Mouse (Mus musculus): ENCODE data around the gene Slc7a1.

Slc7a1 gene

DNA sequence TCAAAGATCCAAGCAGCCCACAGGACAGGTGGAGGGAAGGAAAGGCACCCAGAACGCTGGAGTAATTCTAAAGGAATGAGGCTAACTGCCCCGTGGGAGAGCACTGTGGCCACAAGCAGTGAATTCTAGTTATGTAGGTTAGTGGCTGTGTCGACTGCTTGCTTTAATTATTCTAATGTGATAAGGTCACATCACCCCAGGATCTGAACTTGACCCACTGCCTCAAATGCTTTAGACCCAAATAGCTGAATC lies 38.0 kb downstream of the Slc7a1 start:
- no peak for TF ChIP-seq GATA4 (IDR thresholded peaks at IDR 0.05; ENCODE audit: insufficient replicate concordance, low read length)

DNA sequence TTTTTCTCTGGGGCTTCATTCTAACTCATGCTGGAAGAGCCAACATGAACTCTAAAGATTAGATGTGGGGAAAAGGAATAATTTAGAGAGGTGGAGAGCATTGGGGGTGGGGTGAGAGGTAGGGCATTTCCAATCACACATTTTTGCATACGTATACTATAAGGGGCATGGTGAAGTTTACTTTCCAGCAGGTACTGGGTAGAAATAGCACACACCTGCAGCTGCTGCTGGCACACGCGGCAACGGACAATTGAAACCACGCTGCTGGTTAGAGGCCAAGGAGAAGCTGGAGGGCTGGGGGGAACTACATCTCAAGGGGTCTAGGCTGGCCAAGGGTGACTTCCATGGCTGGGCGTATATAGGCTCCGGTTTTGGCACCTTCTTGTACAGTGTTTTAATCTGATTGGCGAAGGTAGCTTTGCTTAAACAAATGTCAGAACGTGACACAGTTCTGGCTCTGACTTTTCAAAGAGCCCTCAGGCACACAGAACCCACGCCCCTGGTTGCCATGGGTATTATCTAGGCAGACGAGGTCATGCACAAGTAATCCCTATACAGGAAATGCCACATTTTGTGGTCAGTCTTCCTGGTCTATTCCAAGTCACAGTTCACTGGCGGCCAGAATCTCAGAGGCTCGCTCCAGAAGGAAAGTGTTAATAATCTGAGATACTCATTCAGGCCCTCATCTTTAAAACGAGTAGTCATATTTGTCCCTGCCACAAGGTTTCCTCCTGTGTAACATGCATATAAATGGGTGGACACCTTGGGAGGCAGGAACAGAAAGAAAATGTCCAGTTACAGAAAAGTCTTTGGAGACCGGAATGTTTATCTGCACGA lies 38.6 kb downstream of the Slc7a1 start:
- peak; percentile 69; the same call in 1 of the 2 replicates for TF ChIP-seq GATA4 (IDR thresholded peaks at IDR 0.05; ENCODE audit: insufficient replicate concordance, low read length)

DNA sequence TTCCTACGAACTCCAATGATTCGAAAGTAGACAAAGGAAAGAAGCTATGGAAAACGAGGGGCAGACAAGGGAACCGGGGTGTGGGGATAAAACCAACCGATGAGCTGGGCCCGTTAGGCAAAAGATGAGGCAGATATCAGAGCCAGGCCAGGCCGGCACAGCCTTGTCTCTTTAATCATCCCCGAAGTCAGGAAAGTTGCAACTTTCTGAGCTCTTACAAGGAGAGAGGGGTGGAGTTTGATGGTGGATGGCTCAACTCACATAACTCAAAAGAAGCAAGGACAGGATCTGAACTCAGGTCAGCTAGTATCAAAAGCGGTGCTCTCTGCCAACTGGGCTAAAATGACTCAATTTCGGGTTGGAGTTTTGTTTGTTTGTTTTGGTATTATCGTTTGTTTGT lies 40.6 kb downstream of the Slc7a1 start:
- no peak for TF ChIP-seq GATA4 (IDR thresholded peaks at IDR 0.05; ENCODE audit: insufficient replicate concordance, low read length)

DNA sequence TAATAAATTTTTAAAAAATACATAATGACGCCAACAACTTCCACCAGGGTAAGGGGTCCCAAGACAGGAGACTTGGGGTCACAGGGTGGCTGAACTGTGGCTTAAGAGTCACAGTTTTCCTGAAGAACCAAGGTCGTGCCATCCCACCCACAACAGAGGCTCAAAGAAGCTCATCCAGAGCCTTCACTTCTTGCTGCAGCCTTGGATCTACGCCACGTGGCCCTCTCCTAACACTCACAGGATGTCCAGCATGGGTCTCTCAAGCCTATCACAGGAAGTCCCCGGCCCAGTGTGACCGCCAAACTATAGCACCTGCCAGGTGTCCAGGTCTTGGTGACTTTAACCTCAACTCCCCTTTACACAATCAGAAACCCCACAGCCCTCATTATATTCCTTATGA lies 42.5 kb downstream of the Slc7a1 start:
- no peak for TF ChIP-seq GATA4 (IDR thresholded peaks at IDR 0.05; ENCODE audit: insufficient replicate concordance, low read length)

DNA sequence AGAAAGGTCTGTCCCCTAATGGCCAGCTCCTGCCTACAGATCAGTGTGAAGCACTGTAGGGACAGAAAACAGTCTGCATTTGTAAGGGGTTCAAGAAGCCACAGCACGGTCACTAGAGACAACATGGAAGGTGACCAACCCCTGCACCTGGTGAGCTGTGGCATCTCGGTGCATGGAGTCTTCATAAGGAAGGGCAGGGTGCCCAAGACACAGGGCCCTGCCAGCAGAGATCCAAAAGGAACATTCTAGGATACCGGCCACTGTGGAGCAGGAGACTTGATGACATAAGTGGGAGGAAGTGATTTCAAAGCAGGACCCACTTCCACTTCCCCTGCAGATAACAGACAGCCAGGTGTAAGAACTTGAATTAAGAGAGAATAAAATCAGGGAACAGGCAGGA lies 43.9 kb downstream of the Slc7a1 start:
- TF ChIP-seq GATA4 (IDR thresholded peaks at IDR 0.05; ENCODE audit: insufficient replicate concordance, low read length), result no peak

DNA sequence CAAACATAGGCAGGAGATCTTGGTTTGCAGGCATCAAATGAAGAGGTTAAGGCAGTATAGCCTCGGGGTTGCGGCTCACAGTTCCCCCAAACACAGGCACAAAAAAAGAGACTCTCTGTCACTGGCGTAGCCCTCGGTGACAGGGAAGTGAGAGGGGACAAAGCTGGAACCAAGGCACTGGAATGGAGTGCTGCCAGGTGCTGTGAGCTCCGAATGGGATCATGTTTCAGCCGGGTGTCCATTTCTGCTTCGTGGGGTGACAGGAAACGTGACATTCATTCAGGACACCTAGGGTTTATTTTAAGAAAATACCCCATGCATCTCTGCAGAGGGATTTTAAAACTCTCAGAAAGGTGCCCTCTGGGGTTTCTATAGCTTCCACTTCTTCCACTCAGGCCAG lies 45.2 kb downstream of the Slc7a1 start:
- TF ChIP-seq GATA4 (IDR thresholded peaks at IDR 0.05; ENCODE audit: insufficient replicate concordance, low read length), result no peak

DNA sequence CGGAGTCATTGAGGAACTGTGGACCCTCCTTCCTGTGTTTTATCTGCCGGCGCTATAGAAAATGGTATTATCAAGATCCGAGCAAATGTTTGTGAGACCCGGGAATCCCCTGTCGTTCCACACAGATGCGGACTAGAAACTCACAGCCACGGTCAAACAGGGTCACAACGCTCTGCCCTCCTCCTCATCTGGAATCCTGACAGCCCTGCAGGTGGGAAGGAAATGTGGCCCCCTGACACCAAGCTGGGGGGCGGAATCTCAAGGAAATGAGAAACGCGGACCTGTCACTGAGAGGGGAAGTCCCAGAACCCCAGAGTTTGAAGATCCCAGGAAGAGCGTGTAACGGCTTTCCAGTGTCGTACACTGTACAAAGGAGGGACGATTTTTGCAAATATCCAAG lies 46.3 kb downstream of the Slc7a1 start:
- no peak for TF ChIP-seq GATA4 (IDR thresholded peaks at IDR 0.05; ENCODE audit: insufficient replicate concordance, low read length)

DNA sequence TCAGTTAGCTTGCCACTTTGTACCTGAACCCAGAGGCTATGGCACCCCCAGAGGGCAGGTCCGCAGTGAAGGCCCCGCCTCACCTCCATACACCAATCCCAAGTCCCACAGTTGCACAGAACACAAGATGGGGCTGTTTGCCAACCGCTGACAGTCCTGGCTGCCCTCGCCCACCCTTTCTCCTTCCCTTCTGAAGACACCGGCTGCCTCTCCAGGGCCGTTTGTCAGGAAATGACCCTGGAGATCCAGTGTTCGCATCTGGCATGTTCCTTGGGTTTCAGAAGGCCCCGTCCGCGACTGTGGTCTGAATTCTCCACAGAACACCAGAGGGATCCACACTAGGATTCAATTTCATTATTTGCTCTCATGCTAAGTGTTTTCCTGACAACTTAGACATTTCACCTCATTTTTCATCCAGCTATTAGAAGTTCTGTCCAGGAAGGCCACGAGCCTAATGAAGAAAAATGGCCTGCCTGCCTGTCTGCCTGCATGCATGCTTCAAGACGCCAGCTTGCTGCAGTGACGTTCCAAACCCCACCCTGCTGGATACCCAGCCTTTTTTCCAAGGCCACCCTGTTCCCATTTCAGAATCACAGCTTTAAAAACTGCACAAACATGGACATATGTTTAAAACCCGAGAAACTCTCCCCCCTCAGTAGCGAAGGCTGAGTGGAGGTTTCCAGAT lies 50.2 kb downstream of the Slc7a1 start:
- TF ChIP-seq GATA4 (IDR thresholded peaks at IDR 0.05; ENCODE audit: insufficient replicate concordance, low read length), result no peak

DNA sequence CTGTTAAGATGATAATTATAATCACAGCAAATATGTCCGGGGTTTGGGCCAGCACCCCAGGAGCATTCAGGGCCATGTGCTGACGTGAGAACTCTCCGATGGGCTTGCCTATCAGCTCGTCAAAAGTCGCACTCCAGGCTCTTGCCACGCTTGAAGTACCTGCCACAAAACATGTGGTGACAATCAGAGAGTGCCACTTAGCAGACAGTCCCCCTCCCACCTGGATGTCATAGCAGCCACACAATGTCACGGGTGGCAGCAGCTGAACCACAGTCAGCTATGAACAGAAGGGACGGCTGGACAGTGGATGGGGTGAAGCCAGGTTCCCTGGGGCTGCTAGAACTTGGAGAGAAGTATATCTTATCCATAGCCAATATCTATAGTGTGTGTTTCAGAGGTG lies 51.6 kb downstream of the Slc7a1 start:
- TF ChIP-seq GATA4 (IDR thresholded peaks at IDR 0.05; ENCODE audit: insufficient replicate concordance, low read length), result no peak

DNA sequence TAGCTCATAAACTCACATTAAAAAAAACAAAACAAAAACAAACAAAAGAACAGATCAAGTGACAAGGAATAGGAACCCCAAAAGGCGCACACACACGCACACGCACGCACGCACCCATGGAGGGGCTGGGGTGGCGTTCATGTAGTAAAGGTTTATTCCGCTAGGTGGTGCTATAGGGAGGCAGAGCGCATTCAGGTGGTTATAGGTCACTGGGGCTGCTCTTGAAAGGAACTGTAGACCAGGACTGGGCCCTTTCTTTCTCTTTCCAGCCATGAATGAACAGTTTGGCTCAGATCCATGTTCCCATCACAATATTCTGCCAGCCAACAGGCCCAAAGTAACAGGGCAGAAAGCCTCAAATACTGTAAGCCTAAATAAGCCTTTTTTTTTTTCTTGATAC lies 53.2 kb downstream of the Slc7a1 start:
- TF ChIP-seq GATA4 (IDR thresholded peaks at IDR 0.05; ENCODE audit: insufficient replicate concordance, low read length), result no peak

DNA sequence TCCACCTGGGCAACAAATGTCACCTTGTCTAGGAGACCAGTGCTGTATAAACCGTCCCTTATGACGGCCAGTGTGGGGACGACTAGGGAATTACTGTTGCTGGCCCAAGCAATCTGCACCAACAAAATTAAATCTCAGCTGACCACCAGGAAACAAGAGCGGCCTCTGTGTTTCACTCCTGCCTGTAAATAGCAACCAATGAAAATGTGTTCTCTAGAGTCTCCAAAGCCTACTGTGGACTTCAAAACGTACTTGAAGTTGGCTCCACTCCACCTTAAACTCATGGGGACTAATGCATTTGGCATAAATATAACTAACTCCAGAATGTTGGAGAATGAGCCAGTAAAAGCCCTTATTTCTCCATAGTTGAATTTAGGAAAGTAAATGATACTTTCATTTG lies 55.3 kb downstream of the Slc7a1 start:
- TF ChIP-seq GATA4 (IDR thresholded peaks at IDR 0.05; ENCODE audit: insufficient replicate concordance, low read length), result no peak

DNA sequence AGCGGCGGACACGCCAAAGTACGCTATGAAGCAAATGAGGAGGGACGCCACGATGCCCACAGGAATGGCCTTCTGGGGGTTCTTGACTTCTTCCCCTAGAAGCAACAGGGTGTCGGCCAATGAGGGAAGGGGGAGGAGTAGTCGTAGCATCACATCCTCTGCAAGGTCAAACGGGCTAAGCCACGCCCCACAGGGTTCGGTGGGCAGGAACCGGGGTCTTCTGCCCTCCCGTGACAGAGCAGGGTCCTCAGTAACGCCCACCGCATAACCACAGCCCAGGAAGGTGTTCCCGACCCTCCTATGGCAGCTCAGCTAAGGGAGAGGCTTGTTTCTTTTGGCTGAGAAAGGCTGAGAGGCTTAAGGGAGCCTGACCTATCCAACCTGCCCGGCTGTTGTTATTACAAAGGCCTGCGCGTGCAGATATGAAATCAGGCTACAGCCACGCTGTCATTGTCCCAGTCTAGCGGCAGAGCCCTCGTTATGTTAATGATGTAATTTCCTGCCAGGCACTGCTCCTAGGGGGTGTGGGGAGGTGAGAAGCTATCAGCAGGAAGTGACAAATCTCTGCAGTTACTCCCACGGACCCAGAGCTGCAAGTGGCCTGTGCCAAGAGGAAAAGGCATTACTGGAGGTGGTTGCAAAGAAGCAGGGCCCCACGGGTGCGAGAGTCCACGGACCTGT lies 57.5 kb downstream of the Slc7a1 start:
- TF ChIP-seq GATA4 (IDR thresholded peaks at IDR 0.05; ENCODE audit: insufficient replicate concordance, low read length), result peak; percentile 93; the same call in 1 of the 2 replicates

DNA sequence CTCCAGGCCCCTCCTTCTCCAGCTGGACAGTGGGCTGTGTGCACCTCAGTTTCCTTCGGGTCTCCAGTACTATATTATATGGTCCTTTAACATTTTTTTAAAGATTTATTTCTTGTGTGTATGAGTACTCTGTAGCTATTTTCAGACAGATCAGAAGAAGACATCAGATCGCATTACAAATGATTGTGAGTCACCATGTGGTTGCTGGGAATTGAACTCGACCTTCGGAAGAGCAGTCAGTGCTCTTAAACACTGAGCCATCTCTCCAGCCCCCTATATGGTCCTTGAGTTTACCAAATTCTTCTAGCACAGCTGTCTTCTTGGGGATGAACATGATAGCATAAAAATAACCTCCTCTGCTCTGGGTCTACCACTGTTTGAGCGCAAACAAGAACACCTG lies 60.6 kb downstream of the Slc7a1 start:
- TF ChIP-seq GATA4 (IDR thresholded peaks at IDR 0.05; ENCODE audit: insufficient replicate concordance, low read length), result no peak

DNA sequence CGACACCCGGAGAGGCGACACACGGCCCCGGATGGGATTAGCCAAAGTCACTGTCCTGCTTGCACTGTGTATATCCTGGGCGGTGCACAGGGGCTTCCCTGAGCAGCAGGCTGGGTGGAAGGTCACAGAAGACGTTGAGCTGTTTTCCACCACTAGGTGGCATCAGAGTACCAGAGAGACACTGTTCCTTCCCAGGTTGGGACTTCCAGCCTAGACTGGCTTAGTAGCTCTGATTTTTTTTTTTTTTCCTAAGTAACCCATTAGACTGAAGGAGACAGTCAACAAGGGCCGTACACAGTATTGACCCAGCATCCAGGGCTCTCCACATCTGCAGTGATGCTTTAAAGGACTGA lies 67.1 kb downstream of the Slc7a1 start:
- no peak for TF ChIP-seq GATA4 (IDR thresholded peaks at IDR 0.05; ENCODE audit: insufficient replicate concordance, low read length)

DNA sequence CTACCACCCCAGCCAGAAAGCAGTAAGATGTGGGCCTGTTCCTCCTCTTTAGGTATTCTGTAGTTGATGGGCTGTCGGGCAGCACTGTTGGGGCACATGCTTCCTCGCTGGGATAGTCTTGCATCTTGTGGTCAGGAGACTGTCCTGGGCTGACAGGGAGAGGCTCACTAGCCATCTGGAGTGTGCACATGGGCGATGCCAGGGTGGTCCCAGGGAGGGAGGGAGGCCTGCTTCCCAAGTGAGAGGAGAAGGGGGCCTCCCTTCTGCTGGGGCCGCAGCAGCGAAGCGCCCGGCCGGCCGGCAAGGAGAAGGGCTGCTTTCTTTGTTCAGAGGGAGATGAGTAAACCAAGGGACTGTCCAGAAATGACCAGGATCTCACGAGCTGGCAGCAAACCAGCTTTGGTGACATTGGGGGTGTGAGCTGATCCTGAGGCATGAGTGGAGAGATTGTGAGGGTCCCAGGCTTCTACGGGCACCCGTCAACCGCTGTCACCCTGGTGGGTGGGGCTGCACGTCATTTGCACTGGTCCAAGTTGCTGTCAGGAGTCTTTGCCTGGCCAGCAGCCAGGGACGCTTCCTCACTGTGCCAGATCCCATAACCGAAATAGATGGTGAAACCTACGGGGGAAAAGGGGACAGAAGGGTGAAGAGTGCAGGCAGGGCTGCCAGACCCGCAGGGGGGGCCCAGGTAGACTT lies 67.6 kb downstream of the Slc7a1 start:
- TF ChIP-seq GATA4 (IDR thresholded peaks at IDR 0.05; ENCODE audit: insufficient replicate concordance, low read length), result no peak

Measured in liver, adult (tissue).